Mouse (Mus musculus) spleen, postnatal 0 days (tissue): ENCODE measurements around the gene Esrrg. TPM values are rescaled to one million over a fixed set of nuclear protein-coding genes. Genes with fewer than 3 reads are reported as not detected.

Source experiments
- polyA plus RNA-seq: library from polyadenylated mRNA; unstranded; fragments of >200 nt; fragmentation: Nextera tagmentation; extraction: Ambion mirVana; gene quantifications from 2 replicates; pipeline ENCODE4 v1.2.1, GENCODE M21; 2015

Gene Esrrg
- 0.15 and 0.24 TPM in 2 replicates for polyA plus RNA-seq

DNA sequence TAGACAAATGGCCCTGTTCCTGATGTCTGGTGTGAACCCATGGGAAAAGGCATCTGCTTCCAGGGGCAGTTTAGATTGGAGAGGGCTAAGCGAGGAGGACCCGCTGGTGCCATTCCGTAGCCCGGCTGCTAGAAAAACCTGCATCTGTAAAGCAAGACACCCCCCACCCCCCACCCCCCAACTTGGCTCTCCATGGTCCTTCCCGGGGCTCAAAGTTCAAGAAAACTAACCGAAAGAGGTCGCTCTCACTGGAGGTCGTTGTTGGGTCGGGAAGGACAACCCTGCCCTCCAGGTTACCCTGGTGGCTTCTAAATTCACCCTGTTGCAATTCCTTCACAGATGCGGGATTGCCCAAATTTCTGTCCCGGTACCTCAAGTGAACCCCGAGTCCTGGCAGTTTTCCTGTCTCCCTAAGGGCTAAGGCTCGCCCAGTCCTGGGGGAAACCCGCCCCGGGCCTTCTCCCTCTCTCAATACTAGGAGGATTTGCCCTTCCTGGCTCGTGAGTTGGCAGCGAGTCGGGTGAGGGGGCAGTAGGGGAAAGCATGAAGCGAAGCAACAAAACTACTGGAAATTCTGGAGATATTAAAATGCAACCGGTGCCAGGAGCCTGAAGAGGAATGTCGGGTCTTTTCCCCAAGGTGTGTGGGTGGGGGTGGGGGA is at the start of gene Esrrg:
Gene Esrrg (plus strand): TSS at position 531 of the 661 bp plus-strand sequence.

DNA sequence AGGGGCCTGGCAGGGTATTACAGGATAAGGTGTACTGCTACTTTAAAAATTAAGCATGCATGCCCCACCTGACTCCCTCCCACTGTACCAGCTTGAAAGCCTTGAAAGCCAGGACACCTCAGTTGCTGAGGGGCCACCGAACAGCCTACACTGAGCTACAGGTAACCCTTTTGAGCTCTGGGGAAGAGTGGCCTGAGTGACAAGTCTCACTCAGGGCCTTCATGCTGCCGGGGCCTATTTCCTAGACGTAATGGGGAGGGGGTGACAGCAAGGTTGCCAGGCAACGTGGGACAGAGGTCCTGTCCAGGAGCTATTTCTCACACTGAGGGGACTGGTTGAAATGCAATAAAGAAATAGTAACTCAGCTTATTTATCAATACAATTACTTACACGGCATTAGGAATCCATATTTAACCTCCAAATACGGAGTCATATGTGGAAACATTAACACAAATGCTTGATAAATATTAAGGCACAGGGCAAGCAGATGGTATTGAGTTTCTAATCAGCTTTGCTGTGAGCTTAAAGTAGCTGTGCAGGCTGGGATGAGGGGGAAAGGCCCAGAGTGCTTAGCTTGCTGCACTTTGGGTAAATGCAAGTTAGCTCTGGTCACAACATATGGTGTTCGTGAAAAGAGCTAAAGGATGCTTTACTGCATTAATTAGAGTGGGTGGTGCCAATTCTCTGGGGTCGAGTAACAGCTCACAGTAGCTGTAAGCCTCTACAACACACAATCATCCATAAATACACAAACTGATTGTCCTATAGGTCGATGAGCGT is 653.5 kb downstream of the Esrrg start, which contains the start of gene Ush2a:
Gene Ush2a (plus strand): TSS at position 121 of the 780 bp plus-strand sequence.

